Mouse (Mus musculus): ENCODE measurements around the gene Olfr699.
"Not testable (repeated sequence)": the region's sequence is repeated elsewhere in the genome, so short reads cannot be mapped to it uniquely, and the experiment has no call there.

Gene Olfr699

DNA sequence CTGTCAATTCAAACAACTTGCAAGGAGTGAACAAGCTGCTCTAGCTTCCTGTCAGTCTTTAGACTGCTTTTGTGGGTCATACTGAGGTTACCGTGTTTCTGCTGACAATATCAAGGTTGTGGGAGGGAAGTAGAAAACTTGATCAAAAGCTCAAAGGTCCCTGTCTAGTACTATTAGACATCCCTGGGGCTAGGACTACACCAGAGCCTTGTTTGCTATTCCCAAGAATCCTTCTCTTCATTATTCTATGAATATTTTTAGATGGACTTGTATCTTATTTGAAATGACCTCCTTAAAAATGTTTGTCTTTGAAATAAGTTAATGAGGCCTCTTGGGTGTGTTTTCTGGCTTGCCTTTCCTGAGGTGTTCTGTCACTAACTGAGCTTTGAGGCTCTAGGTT, at the start of gene Olfr699:
Olfr699 (minus strand) TSS at position 101 of the 400 bp plus-strand sequence.
- in situ Hi-C loops (cut with MboI, MseI): no loop called here

DNA sequence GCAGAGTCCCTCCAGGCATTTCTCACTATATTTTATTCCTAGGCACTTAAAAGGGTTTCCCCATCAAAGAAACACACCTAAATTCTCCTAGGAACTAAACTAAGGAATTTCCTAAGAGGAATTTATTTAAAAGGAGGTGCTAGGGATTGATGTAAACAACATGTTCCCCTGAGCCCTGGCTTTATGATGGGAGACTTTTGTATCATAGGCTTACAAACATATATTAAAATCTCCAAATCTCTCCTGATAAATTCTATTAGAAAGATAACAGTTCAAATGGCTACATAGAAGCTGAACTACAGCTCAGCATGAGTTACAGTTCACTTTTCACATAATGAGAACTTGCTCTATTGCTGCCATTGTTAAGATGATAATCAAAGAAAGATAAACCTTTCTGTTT, 40.8 kb upstream of the Olfr699 start, which contains the start of gene Olfr702:
Olfr702 (minus strand) TSS at position 101 of the 400 bp plus-strand sequence.
- in situ Hi-C loops (cut with MboI, MseI): no loop called here

DNA sequence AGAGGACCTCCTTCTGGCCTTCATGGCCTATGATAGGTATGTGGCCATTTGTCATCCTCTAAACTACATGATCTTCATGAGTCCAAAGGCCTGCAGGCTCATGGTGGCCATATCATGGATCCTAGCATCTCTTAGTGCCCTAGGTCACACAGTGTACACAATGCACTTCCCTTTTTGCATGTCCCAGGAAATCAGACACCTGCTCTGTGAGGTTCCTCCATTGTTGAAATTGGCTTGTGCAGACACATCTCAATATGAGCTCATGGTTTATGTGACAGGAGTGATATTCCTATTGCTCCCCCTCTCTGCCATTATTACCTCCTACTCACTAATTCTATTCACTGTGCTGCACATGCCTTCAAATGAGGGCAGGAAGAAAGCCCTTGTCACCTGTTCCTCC, 25.4 kb upstream of the Olfr699 start:
- in situ Hi-C loops (cut with MboI, MseI): loop anchor here (10.0 to 25.0 kb wide), 2 partner anchors 234 to 456 kb away; no protein-coding TSS in a partner anchor

DNA sequence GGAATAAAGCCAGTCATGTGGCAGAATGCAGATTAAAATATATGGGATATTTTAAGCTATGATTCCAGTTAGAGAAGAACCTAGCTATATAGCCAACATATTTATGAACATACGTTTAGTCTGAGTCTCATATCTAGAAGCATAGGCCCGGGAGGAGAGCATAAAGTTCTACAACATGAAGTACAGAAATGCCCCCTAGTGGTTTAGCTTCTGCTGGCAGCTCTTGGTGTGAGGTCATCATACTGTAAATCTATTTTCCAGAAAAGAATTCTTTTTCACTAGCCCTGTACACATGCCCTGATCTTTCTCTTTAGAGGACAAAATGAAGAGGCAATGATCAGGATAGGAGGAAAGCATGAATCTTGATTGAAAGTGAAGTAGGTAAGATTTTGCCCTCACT, 22.8 kb upstream of the Olfr699 start:
- in situ Hi-C loops (cut with MboI, MseI): loop anchor here (10.0 to 25.0 kb wide), 2 partner anchors 231 to 453 kb away; no protein-coding TSS in a partner anchor

DNA sequence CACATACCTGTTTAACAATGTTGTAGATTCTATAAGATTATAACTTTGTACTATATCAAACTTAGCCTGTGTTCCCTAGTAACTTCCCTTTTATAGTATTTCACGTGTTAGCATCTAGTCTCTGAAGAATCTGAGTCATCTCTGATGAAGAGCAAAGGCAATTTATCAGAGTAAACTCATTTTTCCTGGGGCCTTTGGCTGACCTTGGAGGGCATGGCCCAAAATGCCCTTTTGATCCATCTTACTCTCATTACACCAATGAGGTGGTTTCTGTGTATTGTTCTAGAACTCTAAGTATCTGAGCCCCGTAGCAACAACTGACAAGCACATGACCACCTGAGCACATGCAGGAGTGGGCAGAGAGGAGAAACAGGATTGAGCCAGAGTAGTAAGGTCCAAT, 20.8 kb upstream of the Olfr699 start, which contains the start of gene Olfr701:
Olfr701 (plus strand) TSS at position 301 of the 400 bp plus-strand sequence.
- in situ Hi-C loops (cut with MboI, MseI): loop anchor here (10.0 to 25.0 kb wide), 2 partner anchors 229 to 452 kb away; no protein-coding TSS in a partner anchor

DNA sequence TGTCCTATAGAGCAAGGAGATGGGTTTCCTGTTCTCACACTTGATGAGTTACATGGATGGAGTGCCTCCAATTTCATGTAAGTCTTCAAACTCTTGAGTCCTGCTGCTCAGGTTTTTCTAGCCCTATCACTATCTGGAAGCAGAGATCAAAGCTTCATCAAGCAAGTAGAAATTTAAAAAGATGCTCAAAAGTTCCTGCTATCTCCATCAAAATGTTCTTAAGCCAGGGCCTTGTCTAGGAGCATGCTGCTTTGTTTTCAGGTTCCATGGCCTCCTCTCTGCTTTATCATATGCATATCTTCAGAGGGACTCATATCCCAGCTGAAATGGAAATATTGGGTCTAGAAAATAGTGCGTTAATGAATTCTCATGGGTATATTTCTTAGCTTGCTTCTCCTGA, 15.7 kb upstream of the Olfr699 start, which contains the start of gene Olfr700:
Olfr700 (minus strand) TSS at position 101 of the 400 bp plus-strand sequence.
- in situ Hi-C loops (cut with MboI, MseI): loop anchor here (25.0 kb wide), 1 partner anchor 446 kb away; no protein-coding TSS in a partner anchor

DNA sequence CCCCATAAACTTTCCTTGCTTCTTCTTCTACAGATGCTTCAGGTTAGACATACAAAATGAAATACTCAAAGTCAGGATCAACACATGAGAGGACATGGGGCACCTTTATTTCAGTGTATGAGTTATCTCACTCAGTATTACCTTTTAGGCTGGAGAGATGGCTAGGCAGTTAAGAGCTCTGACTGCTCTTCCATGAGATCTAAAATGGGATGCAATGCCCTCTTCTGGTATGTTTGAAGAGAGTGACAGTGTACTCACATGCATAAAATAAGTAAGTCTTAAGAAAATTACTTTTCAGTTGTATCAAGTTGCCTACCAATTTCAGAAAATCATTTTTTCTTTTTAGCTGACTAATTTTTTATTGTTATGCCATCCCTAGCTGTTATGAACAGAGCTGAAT, 4.7 kb downstream of the Olfr699 start:
- in situ Hi-C loops (cut with MboI, MseI): no loop called here

DNA sequence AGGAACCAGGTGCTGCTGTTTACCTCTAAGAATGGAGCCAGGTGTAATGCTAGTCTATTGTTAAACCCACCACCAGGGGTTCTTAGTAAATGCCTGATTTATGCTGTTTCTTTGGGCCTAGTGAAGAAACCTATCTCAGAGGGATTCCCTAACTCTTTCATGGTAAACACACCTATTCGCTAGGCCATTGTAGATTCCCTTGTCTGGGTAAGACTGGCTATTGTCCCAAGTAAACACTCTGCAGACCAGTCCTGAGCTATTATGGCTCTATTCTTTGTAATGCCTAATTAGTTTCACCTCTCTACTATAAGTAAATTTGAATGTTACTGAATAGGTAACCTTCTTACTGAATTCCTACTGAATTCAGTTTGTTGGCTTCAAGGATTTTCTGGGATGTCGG, 32.0 kb downstream of the Olfr699 start:
- in situ Hi-C loops (cut with MboI, MseI): not testable (repeated sequence)

DNA sequence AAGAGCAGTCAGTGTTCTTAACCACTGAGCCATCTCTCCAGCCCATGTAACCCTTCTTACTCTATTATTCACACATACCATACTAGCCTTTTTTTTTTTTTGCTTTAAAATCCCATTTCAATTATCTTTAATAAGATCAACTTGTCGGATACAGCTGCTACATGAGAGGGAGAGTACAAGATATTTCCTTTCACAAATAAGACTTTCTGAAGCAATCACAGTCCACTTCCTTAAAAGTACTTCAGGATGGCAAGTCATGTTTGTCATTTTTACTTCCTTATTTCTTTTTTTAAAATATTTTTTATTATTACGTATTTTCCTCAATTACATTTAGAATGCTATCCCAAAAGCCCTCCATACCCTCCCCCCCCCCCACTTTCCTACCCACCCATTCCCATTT, 34.2 kb downstream of the Olfr699 start:
- in situ Hi-C loops (cut with MboI, MseI): no loop called here

DNA sequence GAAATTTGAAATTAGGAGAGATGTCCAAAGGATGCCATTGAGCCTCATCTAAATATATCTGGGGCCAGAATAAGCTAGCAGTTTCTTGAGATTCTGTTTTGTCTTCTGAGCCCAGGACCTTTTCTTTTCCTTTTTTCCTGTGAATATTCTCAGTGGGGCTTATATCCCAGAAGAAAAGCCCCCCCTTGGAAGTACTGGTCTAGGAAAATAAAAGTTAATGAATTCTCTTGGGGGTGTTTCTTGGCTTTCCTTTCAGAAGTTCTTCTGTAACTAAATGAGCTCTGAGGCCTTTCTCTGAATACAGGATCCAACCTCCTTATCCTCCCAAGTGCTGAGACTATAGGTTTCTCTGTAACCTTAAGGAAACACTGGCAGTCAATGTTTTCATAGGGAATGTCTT, 37.7 kb downstream of the Olfr699 start, which contains the start of gene Olfr698:
Olfr698 (minus strand) TSS at position 101 of the 400 bp plus-strand sequence.
- in situ Hi-C loops (cut with MboI, MseI): no loop called here

DNA sequence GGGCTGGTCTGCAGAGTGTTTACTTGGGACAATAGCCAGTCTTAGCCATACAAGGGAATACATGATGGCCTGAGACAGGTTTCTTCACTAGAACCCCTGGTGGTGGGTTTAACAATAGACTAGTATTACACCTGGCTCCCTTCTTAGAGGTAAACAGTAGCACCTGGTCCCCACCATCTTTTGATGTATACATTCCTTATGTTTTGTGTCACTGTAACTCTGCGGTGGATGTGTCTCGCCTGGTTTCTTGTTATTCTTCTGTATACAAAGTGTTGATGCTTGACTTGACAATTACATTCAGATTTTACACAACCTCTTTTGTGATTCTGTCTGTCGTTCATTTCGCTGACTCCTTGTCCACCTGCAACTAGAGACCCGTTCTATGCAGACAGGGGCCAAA, 47.2 kb downstream of the Olfr699 start:
- in situ Hi-C loops (cut with MboI, MseI): no loop called here

DNA sequence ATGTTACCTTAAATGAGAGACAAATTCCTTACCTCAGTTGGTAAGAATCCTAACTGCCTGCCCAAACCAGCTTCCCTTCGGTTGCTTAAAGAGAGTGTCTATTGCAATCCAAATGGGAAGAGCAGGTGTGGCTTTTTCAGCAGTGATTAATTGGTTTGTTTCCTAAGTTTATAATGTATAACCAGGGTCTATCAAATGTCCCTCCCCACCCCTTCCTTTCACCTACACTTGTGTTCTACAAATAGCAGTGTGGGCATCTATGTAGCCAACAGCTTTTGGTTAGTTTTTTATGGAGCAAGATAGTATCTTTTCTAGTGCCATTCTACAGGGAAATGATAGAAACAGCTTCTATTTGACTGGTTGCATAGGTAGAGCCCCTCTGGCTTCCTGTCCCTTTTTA, 50.7 kb downstream of the Olfr699 start, which contains the start of gene Olfr697:
Olfr697 (minus strand) TSS at position 101 of the 400 bp plus-strand sequence.
- in situ Hi-C loops (cut with MboI, MseI): no loop called here
